Mouse (Mus musculus) cortical plate, adult 2 months (tissue): ENCODE data around the gene Ube2b.

Experiments used
- CTCF ChIP-seq: fragments of 200-500 bp; IDR thresholded peaks from 2 replicates; pipeline ENCODE4 v1.5.1; 2011; ENCODE audit warnings: mild to moderate bottlenecking, control low read depth, low read length; ENCODE audit not compliant: insufficient read depth; ENCODE audit errors: extremely low read depth
- POLR2A ChIP-seq: fragments of 200-500 bp; IDR thresholded peaks from 2 replicates; pipeline ENCODE4 v1.6.1; 2011; ENCODE audit warnings: mild to moderate bottlenecking, low read length, control low read depth; ENCODE audit not compliant: insufficient read depth; ENCODE audit errors: extremely low read depth

DNA sequence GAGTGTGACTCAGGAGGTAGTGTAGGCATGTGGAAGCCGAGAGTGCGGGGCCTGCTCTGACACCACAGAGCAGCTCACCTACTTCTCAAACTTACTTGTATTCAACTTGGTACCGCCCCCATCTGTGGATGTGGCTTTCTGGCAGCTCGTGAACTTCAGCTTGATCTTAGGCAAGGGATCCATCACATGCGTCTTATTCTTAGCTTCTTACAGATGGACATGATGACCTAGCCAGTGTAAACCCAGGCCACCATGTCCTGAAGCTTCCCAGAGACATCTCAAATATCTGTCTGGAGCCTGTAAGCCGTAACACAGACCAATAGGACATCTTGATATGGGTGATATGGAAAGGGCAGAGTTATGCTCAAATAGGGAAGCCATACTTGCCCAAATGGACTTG is 28.9 kb downstream of the Ube2b start:
- TF ChIP-seq CTCF, result no peak
- TF ChIP-seq POLR2A, result no peak
